Mouse (Mus musculus) hindbrain, embryonic 12.5 days (tissue): ENCODE data around the gene Slc9a1. TPM values are rescaled to one million over a fixed set of nuclear protein-coding genes. Genes with fewer than 3 reads are reported as not detected.

ENCODE experiments used
- microRNA-seq: library from miRNA; unstranded; fragments of <30 nt; microRNA quantifications from one replicate; pipeline ENCODE4, GENCODE M21; 2017
- polyA plus RNA-seq: library from polyadenylated mRNA; unstranded; fragments of >200 nt; fragmentation: Nextera tagmentation; extraction: Ambion mirVana; gene quantifications from 2 replicates; pipeline ENCODE4 v1.2.1, GENCODE M21; 2016

Slc9a1 gene
- polyA plus RNA-seq, 1 experiment from 2014 or later, result 9.5 TPM

Small RNAs within 50 kb of the gene (microRNA-seq; reads per million reads assigned to microRNA genes)
- 1.4 reads per million for gene Mir5122

Other genes starting within 250 kb of the Slc9a1 start
- gene Wasf2, start 239.2 kb upstream of the Slc9a1 start, polyA plus RNA-seq, result 49.0 and 49.1 TPM in 2 replicates
- 2.0 and 2.3 TPM in 2 replicates for gene Cd164l2, start 157.6 kb upstream of the Slc9a1 start, polyA plus RNA-seq
- gene Gpr3, start 157.2 kb upstream of the Slc9a1 start, polyA plus RNA-seq, result 0.08 and 0.35 TPM in 2 replicates
- 1.9 and 2.3 TPM in 2 replicates for gene Map3k6, start 128.9 kb upstream of the Slc9a1 start, polyA plus RNA-seq
- 0.67 and 1.2 TPM in 2 replicates for gene Sytl1, start 106.6 kb upstream of the Slc9a1 start, polyA plus RNA-seq
- 75.7 and 77.7 TPM in 2 replicates for gene Tmem222, start 91.9 kb upstream of the Slc9a1 start, polyA plus RNA-seq
- 25.5 and 27.8 TPM in 2 replicates for gene Wdtc1, start 16.2 kb upstream of the Slc9a1 start, polyA plus RNA-seq
- gene Tent5b, start 110.4 kb downstream of the Slc9a1 start, polyA plus RNA-seq, result 1.0 and 1.5 TPM in 2 replicates
- gene Trnp1, start 128.8 kb downstream of the Slc9a1 start, polyA plus RNA-seq, result 4.3 and 4.8 TPM in 2 replicates
- gene Kdf1, start 149.3 kb downstream of the Slc9a1 start, polyA plus RNA-seq, result 1.4 and 4.0 TPM in 2 replicates
- 326 and 340 TPM in 2 replicates for gene Nudc, start 176.3 kb downstream of the Slc9a1 start, polyA plus RNA-seq
- gene Nr0b2, start 183.7 kb downstream of the Slc9a1 start, polyA plus RNA-seq, result not detected in 2 replicates
- gene Gpatch3, start 205.0 kb downstream of the Slc9a1 start, polyA plus RNA-seq, result 10.9 and 12.8 TPM in 2 replicates
- 21.9 and 22.2 TPM in 2 replicates for gene Gpn2, start 214.7 kb downstream of the Slc9a1 start, polyA plus RNA-seq
- gene Sfn, start 232.5 kb downstream of the Slc9a1 start, polyA plus RNA-seq, result 12.6 and 13.6 TPM in 2 replicates